Mouse (Mus musculus): ENCODE measurements around the gene Slc35f5.

- TF ChIP-seq NANOG (IDR thresholded peaks at IDR 0.05; ENCODE audit: borderline replicate concordance, low read length): no peak
- no peak for TF ChIP-seq CTCF (conservative IDR thresholded peaks at IDR 0.05; ENCODE audit: low read length)
- TF ChIP-seq POU5F1 (IDR thresholded peaks at IDR 0.05; ENCODE audit: borderline replicate concordance, low read length): no peak
Observed at GRCm38 (mm10) chr1:125578091-125578490, 17.7 kb downstream of the Slc35f5 start.

Measured in E14TG2a.4 (cell line).